Mouse (Mus musculus): ENCODE results near the gene Zfp692. TPM values are rescaled to one million over a fixed set of nuclear protein-coding genes. Genes with fewer than 3 reads are reported as not detected.
"Not testable (repeated sequence)": the region's sequence is repeated elsewhere in the genome, so short reads cannot be mapped to it uniquely, and the experiment has no call there.

Gene Zfp692
- polyA plus RNA-seq, 1 experiment from 2014 or later: 28.8 TPM

- not testable (repeated sequence) for ATAC-seq; H3K9me3 ChIP-seq; H3K4me1 ChIP-seq (replicated peaks); H3K4me3 ChIP-seq (replicated peaks); H3K27me3 ChIP-seq; H3K36me3 ChIP-seq; H3K4me2 ChIP-seq (replicated peaks); H3K27ac ChIP-seq; H3K9ac ChIP-seq (replicated peaks)
- no CpG with 5 or more reads among the region's 6 CpGs for WGBS
Observed at GRCm38 (mm10) chr11:58362562-58362961, 55.7 kb downstream of the Zfp692 start.

Other genes starting within 250 kb of the Zfp692 start
- not detected in 2 replicates for gene Gm12248, start 213.9 kb upstream of the Zfp692 start, polyA plus RNA-seq (2015; fragmentation: Nextera tagmentation; extraction: Ambion mirVana)
- gene Cnot8, start 202.9 kb upstream of the Zfp692 start, polyA plus RNA-seq (2015; fragmentation: Nextera tagmentation; extraction: Ambion mirVana): 117 and 120 TPM in 2 replicates
- gene Gemin5, start 138.5 kb upstream of the Zfp692 start, polyA plus RNA-seq (2015; fragmentation: Nextera tagmentation; extraction: Ambion mirVana): 17.5 and 19.1 TPM in 2 replicates
- 114 and 120 TPM in 2 replicates for gene Mrpl22, start 135.4 kb upstream of the Zfp692 start, polyA plus RNA-seq (2015; fragmentation: Nextera tagmentation; extraction: Ambion mirVana)
- 1.3 and 1.6 TPM in 2 replicates for gene Igtp, start 107.5 kb upstream of the Zfp692 start, polyA plus RNA-seq (2015; fragmentation: Nextera tagmentation; extraction: Ambion mirVana)
- gene Irgm2, start 107.5 kb upstream of the Zfp692 start, polyA plus RNA-seq (2015; fragmentation: Nextera tagmentation; extraction: Ambion mirVana): 0.67 and 0.98 TPM in 2 replicates
- not detected in 2 replicates for gene 4930438A08Rik, start 32.3 kb upstream of the Zfp692 start, polyA plus RNA-seq (2015; fragmentation: Nextera tagmentation; extraction: Ambion mirVana)
- gene Zfp672, start 23.3 kb downstream of the Zfp692 start, polyA plus RNA-seq (2015; fragmentation: Nextera tagmentation; extraction: Ambion mirVana): 38.6 and 39.7 TPM in 2 replicates
- gene Sh3bp5l, start 23.7 kb downstream of the Zfp692 start, polyA plus RNA-seq (2015; fragmentation: Nextera tagmentation; extraction: Ambion mirVana): 48.4 and 50.7 TPM in 2 replicates
- gene Lypd8, start 72.0 kb downstream of the Zfp692 start, polyA plus RNA-seq (2015; fragmentation: Nextera tagmentation; extraction: Ambion mirVana): 0.73 TPM in 1 of 2 replicates, not detected in the other
- gene 1810065E05Rik, start 114.0 kb downstream of the Zfp692 start, polyA plus RNA-seq (2015; fragmentation: Nextera tagmentation; extraction: Ambion mirVana): not detected in 2 replicates
- gene Gm12253, start 125.5 kb downstream of the Zfp692 start, polyA plus RNA-seq (2015; fragmentation: Nextera tagmentation; extraction: Ambion mirVana): not detected in 2 replicates
- gene Lypd9, start 145.9 kb downstream of the Zfp692 start, polyA plus RNA-seq (2015; fragmentation: Nextera tagmentation; extraction: Ambion mirVana): not detected in 2 replicates
- gene Olfr30, start 155.2 kb downstream of the Zfp692 start, polyA plus RNA-seq (2015; fragmentation: Nextera tagmentation; extraction: Ambion mirVana): not detected in 2 replicates
- not detected in 2 replicates for gene Olfr332, start 185.5 kb downstream of the Zfp692 start, polyA plus RNA-seq (2015; fragmentation: Nextera tagmentation; extraction: Ambion mirVana)
- gene Olfr331, start 195.5 kb downstream of the Zfp692 start, polyA plus RNA-seq (2015; fragmentation: Nextera tagmentation; extraction: Ambion mirVana): not detected in 2 replicates
- gene Olfr330, start 227.8 kb downstream of the Zfp692 start, polyA plus RNA-seq (2015; fragmentation: Nextera tagmentation; extraction: Ambion mirVana): not detected in 2 replicates
- gene Olfr329-ps, start 239.4 kb downstream of the Zfp692 start, polyA plus RNA-seq (2015; fragmentation: Nextera tagmentation; extraction: Ambion mirVana): not detected in 2 replicates
- 0.07 TPM in 1 of 2 replicates, not detected in the other for gene Olfr328, start 248.6 kb downstream of the Zfp692 start, polyA plus RNA-seq (2015; fragmentation: Nextera tagmentation; extraction: Ambion mirVana)

Measured in midbrain, embryonic 13.5 days (tissue).